Mouse (Mus musculus): ENCODE data around the gene Dennd2a. TPM values are rescaled to one million over a fixed set of nuclear protein-coding genes. Genes with fewer than 3 reads are reported as not detected.

Gene Dennd2a
- polyA plus RNA-seq, 1 experiment from 2014 or later, result 33.1 TPM

DNA sequence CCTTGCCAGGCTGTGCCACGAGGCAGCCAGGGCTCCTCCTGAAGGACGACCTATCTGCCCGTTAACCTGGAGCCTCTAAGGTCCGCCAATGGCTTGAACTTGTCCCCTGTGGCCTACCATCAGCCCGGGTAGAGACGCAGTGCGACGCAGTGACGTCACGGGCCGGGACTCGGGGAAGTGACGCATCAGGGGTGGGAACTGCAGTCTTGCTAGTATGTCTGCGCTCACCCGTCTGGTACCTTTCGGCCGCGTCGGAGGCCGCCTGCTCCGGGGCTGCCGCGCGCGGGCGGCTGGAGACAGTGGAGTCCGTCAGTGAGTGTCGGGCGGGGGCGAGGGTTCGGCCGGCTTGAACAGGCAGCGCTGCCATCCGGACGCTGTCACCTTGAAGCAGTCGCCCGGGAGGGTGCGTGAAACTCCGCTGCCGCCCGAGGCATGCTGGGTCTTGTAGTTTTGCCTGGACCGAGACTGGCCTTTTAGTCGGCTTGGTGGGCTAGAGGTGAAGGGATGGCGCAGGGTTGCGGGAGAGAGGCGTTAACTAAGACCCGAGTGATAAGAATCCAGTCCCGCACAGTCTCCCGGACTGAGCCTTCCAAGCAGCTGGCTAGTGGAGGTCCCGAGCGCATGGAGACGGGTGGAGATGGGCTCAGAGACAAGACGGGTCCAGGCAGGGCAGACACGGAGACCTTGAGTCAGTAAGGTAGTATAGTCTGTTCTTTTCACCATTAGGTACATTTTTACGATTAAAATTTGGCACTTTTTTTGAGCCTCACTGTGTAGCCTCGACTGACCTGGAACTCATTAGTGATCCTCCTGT, 34.9 kb upstream of the Dennd2a start, which contains the start of gene Ndufb2:
Ndufb2 (plus strand) TSS at position 174 of the 814 bp plus-strand sequence.
- Histone ChIP-seq H3K4me3 (ENCODE audit: low read depth, low read length) (peak within 1 kb of the TSS; percentile 80), H3K27me3 (ENCODE audit: insufficient read depth, low read length) (no peaks in the 10 kb centered on the region), H3K4me2 (peak within 1 kb of the TSS; percentile 81), H3K27ac (ENCODE audit: low read depth) (peak within 1 kb of the TSS; percentile 89), H3K9me3 (ENCODE audit: low read depth, low read length) (no peaks in the 10 kb centered on the region), H3K9ac (peak within 1 kb of the TSS; percentile 79), H3K4me1 (ENCODE audit: insufficient read depth) (no peaks in the 10 kb centered on the region; the same call in 1 of the 2 replicates), H3K36me3 (ENCODE audit: insufficient read depth) (peaks cover 10% of the 10 kb centered on the region; the same call in 1 of the 2 replicates)
- TF ChIP-seq CTCF (IDR thresholded peaks at IDR 0.05; ENCODE audit: low read depth), result no peak
- ATAC-seq (ENCODE audit: insufficient read depth) (peak; percentile 99), DNase-seq (peak; percentile 98)
- under 1% methylated on average over 56 of the region's 56 CpGs for WGBS

DNA sequence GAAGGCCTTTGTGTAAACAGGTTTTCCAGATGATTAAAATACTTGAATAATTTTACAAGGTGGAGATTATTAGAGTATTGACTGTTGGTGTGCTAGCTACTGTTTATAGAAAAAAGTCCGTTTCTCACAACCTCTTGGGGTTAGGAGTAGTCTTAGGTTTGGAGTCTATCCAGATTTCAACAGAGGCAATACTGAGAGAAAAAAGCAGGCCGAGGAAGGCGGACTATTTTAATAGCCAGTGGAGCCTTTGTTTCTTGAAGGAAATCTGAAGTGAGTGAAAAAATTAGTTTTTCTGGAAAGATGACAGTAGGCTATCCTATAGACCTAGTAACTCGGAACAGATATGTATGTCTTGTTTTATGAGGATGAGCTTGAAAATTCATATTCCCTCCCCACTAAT, 33.8 kb upstream of the Dennd2a start:
- ATAC-seq (ENCODE audit: insufficient read depth), result no peak

DNA sequence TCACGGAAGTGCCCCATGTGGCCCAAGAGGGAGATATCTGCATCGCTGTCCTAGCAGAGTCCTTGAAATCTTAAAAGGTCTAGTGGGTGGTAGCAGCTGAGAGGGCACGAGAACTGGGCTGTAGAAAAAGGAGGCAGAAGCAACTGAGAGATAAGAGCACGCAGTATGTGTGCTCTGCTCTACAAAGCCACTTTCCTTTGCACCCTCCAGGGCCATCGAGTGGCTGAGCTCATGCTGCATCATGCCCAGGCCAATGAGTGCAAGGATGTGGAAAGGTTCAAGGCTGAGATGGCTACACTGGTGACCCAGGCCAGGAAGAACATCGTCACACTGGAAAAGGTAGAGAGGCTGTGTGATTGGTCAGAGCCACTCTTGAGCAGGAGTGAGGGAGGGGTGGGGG, 27.9 kb upstream of the Dennd2a start, which contains the start of gene Gm42420:
Gm42420 (plus strand) TSS at position 237 of the 400 bp plus-strand sequence.
- ATAC-seq (ENCODE audit: insufficient read depth) (no peak), DNase-seq (no peak)
- Histone ChIP-seq H3K4me3 (ENCODE audit: low read depth, low read length) (no peak within 1 kb of the TSS), H3K36me3 (ENCODE audit: insufficient read depth) (peaks cover 27% of the 10 kb centered on the region), H3K9ac (no peak within 1 kb of the TSS), H3K9me3 (ENCODE audit: low read depth, low read length) (no peaks in the 10 kb centered on the region), H3K4me1 (ENCODE audit: insufficient read depth) (no peaks in the 10 kb centered on the region), H3K27ac (ENCODE audit: low read depth) (no peak within 1 kb of the TSS), H3K4me2 (no peak within 1 kb of the TSS), H3K27me3 (ENCODE audit: insufficient read depth, low read length) (no peaks in the 10 kb centered on the region)
- WGBS, result 80% methylated on average over 6 of the region's 6 CpGs
- no peak for TF ChIP-seq CTCF (IDR thresholded peaks at IDR 0.05; ENCODE audit: low read depth)

More for the DNA sequence above, 33.8 kb upstream of the Dennd2a start:
- H3K27me3 ChIP-seq (ENCODE audit: insufficient read depth, low read length), result no peaks in the 10 kb centered on the region
- no peak overlapping the region for H3K27ac ChIP-seq (ENCODE audit: low read depth)
- DNase-seq, result no peak
- WGBS, result 87% methylated on average over 4 of the region's 4 CpGs
- no peaks in the 10 kb centered on the region for H3K9me3 ChIP-seq (ENCODE audit: low read depth, low read length)
- H3K9ac ChIP-seq, result no peak overlapping the region
- no peak overlapping the region for H3K4me3 ChIP-seq (ENCODE audit: low read depth, low read length)
- H3K4me1 ChIP-seq (ENCODE audit: insufficient read depth), result no peaks in the 10 kb centered on the region; the same call in 1 of the 2 replicates
- TF ChIP-seq CTCF (IDR thresholded peaks at IDR 0.05; ENCODE audit: low read depth), result no peak
- H3K4me2 ChIP-seq, result peak overlapping the region; percentile 81
- H3K36me3 ChIP-seq (ENCODE audit: insufficient read depth), result peaks cover 9% of the 10 kb centered on the region; the same call in 1 of the 2 replicates

DNA sequence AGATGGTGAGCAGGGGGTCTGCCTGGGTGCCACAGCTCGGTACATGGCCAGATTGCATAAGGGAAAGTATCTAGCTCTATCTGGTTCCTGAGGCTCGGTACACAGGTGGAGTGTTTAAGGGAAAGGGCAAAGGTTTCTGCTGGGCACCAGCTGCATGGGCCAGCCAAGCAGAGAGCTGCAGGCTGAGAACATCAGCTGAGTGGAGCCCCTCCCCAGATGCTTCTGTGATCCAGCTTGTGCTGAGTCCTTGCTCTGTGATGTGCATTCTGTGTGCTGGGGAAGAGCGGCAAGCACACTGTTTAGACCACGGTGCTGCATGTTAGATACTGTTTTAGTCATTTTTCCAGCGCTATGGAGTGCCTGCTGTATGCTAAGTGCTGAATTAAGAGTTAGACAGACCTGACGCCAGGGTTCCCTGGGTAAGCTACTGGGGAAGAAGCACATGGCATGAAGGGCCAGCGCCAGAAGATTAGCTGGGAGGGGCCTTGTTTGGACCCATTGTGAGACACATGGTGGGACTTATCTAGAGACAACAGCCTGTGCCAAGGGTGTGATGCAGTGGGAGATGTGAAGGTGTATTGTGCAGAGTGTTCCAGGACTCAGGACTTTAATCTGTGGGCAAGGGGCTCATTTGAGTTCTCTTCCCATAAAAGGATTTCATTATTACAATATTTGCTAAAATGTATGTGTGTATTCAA, 23.6 kb upstream of the Dennd2a start:
- no peak overlapping the region for H3K9ac ChIP-seq
- no peaks in the 10 kb centered on the region for H3K27me3 ChIP-seq (ENCODE audit: insufficient read depth, low read length)
- H3K4me2 ChIP-seq, result no peak overlapping the region
- ATAC-seq (ENCODE audit: insufficient read depth), result no peak
- WGBS, result 69% methylated on average over 7 of the region's 7 CpGs
- no peak for TF ChIP-seq CTCF (IDR thresholded peaks at IDR 0.05; ENCODE audit: low read depth)
- no peaks in the 10 kb centered on the region for H3K9me3 ChIP-seq (ENCODE audit: low read depth, low read length)
- H3K27ac ChIP-seq (ENCODE audit: low read depth), result no peak overlapping the region
- no peak overlapping the region for H3K4me3 ChIP-seq (ENCODE audit: low read depth, low read length)
- H3K36me3 ChIP-seq (ENCODE audit: insufficient read depth), result peaks cover 26% of the 10 kb centered on the region
- no peaks in the 10 kb centered on the region for H3K4me1 ChIP-seq (ENCODE audit: insufficient read depth)
- DNase-seq, result no peak

DNA sequence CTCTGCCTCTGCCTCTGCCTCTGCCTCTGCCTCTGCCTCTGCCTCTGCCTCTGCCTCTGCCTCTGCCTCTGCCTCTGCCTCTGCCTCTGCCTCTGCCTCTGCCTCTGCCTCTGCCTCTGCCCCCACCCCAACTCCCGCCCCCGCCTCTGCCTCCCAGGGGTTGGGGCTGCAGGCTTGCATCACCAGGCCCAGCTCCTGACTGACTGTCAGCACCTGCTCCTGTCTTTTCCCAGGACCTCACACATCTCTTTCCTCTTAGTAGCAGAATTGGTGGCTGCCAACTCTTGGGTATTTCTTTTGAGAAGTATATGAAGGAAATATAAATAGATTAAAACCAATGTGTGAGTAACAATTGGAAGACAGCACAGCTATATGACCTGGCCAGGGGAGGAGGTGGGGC, 22.9 kb upstream of the Dennd2a start:
- H3K27ac ChIP-seq (ENCODE audit: low read depth), result no peak overlapping the region

DNA sequence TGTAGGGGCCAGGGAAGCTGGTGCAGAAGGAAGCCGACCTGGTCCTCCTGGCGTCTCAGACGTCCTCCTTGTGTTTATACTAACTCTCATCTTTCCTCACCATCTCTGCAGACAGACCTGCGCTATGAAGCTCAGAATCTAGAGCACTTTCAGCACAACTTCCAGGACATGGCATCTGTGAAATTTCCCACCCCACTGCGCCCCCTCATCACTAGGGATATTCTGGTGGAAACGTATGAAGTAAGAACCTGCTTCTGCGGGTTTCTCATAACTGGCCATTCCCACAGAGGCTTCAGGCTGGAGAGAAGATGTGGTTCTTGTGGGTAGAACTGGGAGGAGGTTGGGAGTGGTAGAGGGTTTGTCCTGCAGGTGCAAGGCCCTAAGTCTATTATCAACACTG, 21.9 kb upstream of the Dennd2a start:
- H3K9me3 ChIP-seq (ENCODE audit: low read depth, low read length), result no peaks in the 10 kb centered on the region
- 0 out of 2 replicates have a peak, but pooled peaks cover 4% of the 10 kb centered on the region for H3K4me1 ChIP-seq (ENCODE audit: insufficient read depth)
- DNase-seq, result no peak
- TF ChIP-seq CTCF (IDR thresholded peaks at IDR 0.05; ENCODE audit: low read depth), result no peak
- no peak overlapping the region for H3K9ac ChIP-seq
- H3K4me3 ChIP-seq (ENCODE audit: low read depth, low read length), result no peak overlapping the region
- 78% methylated on average over 7 of the region's 7 CpGs for WGBS
- peaks cover 25% of the 10 kb centered on the region for H3K36me3 ChIP-seq (ENCODE audit: insufficient read depth)
- H3K27me3 ChIP-seq (ENCODE audit: insufficient read depth, low read length), result no peaks in the 10 kb centered on the region
- no peak overlapping the region for H3K27ac ChIP-seq (ENCODE audit: low read depth)
- H3K4me2 ChIP-seq, result no peak overlapping the region
- no peak for ATAC-seq (ENCODE audit: insufficient read depth)

More for the DNA sequence above, 22.9 kb upstream of the Dennd2a start:
- no peak overlapping the region for H3K4me3 ChIP-seq (ENCODE audit: low read depth, low read length)
- no peaks in the 10 kb centered on the region for H3K4me1 ChIP-seq (ENCODE audit: insufficient read depth)
- H3K9me3 ChIP-seq (ENCODE audit: low read depth, low read length), result no peaks in the 10 kb centered on the region
- ATAC-seq (ENCODE audit: insufficient read depth) (no peak), DNase-seq (no peak)
- WGBS, result 79% methylated on average over 2 of the region's 2 CpGs
- no peak overlapping the region for H3K4me2 ChIP-seq
- no peak overlapping the region for H3K9ac ChIP-seq
- H3K36me3 ChIP-seq (ENCODE audit: insufficient read depth), result peaks cover 26% of the 10 kb centered on the region
- H3K27me3 ChIP-seq (ENCODE audit: insufficient read depth, low read length), result no peaks in the 10 kb centered on the region
- no peak for TF ChIP-seq CTCF (IDR thresholded peaks at IDR 0.05; ENCODE audit: low read depth)

DNA sequence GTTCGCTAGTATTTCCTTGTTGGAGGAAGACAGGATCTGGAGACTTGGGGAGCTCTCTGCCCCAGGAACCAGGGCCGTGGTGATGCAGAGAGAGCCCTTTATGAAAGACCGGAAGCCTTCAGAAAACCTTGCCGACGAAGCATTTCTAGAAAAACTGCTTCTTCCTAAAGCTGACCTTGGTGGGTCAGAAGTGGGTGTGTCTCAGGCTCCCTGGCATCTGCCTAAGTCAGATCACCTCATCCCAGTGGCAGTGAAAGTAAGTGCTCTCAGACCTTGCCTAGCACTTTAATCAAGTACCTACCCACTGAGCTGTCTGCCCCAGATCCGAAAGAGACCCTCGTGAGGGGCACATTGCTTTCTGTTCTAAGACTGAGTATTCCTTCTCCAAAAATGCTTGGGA, 17.3 kb upstream of the Dennd2a start:
- Histone ChIP-seq H3K27me3 (ENCODE audit: insufficient read depth, low read length) (no peaks in the 10 kb centered on the region), H3K4me1 (ENCODE audit: insufficient read depth) (0 out of 2 replicates have a peak, but pooled peaks cover 4% of the 10 kb centered on the region), H3K4me2 (peak overlapping the region; percentile 71), H3K9me3 (ENCODE audit: low read depth, low read length) (no peaks in the 10 kb centered on the region), H3K36me3 (ENCODE audit: insufficient read depth) (peaks cover 8% of the 10 kb centered on the region), H3K9ac (peak overlapping the region; percentile 72), H3K4me3 (ENCODE audit: low read depth, low read length) (peak overlapping the region; percentile 74), H3K27ac (ENCODE audit: low read depth) (no peak overlapping the region)
- TF ChIP-seq CTCF (IDR thresholded peaks at IDR 0.05; ENCODE audit: low read depth), result no peak
- DNase-seq (no peak), ATAC-seq (ENCODE audit: insufficient read depth) (no peak)
- WGBS, result 68% methylated on average over 7 of the region's 7 CpGs

Measured in lung, embryonic 14.5 days (tissue).